10 mouse cellular contexts compared by ENCODE assay signal in genomic region chr12:111514231-111514792, GRCm38 (mm10). TPM values are rescaled to one million over a fixed set of nuclear protein-coding genes. Genes with fewer than 3 reads are reported as not detected.
DNase-seq lines count a peak whose midpoint lies in the region; ATAC-seq and TF ChIP-seq lines count a peak whose summit lies in the region.
"Had no signal": no experiment of that assay in that cellular context is flagged by ENCODE, and none has a peak within 500 bp of the region (broad histone marks: within the 10 kb centered on the region; RNA-seq: fewer than 3 reads in every experiment).

No protein-coding gene starts in this region.

- TF ChIP-seq CTCF in liver, adult 2 months (IDR thresholded peaks at IDR 0.05; ENCODE audit: low read depth, low read length): no peak
- no peak for TF ChIP-seq CTCF in liver, postnatal 0 days (IDR thresholded peaks at IDR 0.05; ENCODE audit: low read depth)

- H3K79me2 ChIP-seq in liver, adult 2 months (ENCODE audit: control insufficient read depth, insufficient read depth, low read length): no peaks in the 10 kb centered on the region

- peak; percentile 96 for DNase-seq in liver, adult 2 months (ENCODE audit: extremely low read depth, low read depth, low spot score)
- no peak for DNase-seq in liver
- peak; percentile 76 for DNase-seq in adrenal gland, postnatal 10 days
- DNase-seq in kidney, adult 11 months: peak; percentile 90
- DNase-seq in liver, postnatal 0 days: no peak
- no peak for DNase-seq in cerebellum, adult 11-12 months
- DNase-seq in heart, adult 18-20 months: no peak
- no peak for DNase-seq in gastrocnemius, postnatal 25 days

- no peak overlapping the region for H3K9ac ChIP-seq in liver, adult 2 months (ENCODE audit: low read depth, low read length)
- peak overlapping the region; percentile 48; the same call in 1 of the 2 replicates for H3K9ac ChIP-seq in liver, postnatal 0 days (replicated peaks)
- H3K9ac ChIP-seq: limb, embryonic 13.5 days had no signal

- no peak for ATAC-seq in liver, postnatal 0 days

- H3K27me3 ChIP-seq in liver, adult 2 months (ENCODE audit: control insufficient read depth, insufficient read depth, low read length): no peaks in the 10 kb centered on the region
- no peaks in the 10 kb centered on the region for H3K27me3 ChIP-seq in liver, postnatal 0 days (ENCODE audit: insufficient read depth, low read length)
- H3K27me3 ChIP-seq: limb, embryonic 13.5 days had no signal

- peak overlapping the region; percentile 32 for H3K27ac ChIP-seq in liver, adult 2 months (replicated peaks; ENCODE audit: insufficient read depth, low read depth, low read length)
- H3K27ac ChIP-seq in liver, postnatal 0 days (ENCODE audit: low read depth): peak overlapping the region; percentile 9; the same call in 1 of the 2 replicates
- H3K27ac ChIP-seq: limb, embryonic 13.5 days had no signal

- 9% methylated on average over 7 of the region's 7 CpGs for WGBS in liver, adult 2 months
- WGBS in liver, postnatal 0 days (ENCODE audit: insufficient replicate concordance): 64% methylated on average over 7 of the region's 7 CpGs

- H3K4me1 ChIP-seq in liver, adult 2 months (ENCODE audit: control insufficient read depth, insufficient read depth, low read length): peaks cover 16% of the 10 kb centered on the region
- peaks cover 28% of the 10 kb centered on the region for H3K4me1 ChIP-seq in liver, postnatal 0 days (ENCODE audit: insufficient read depth)
- H3K4me1 ChIP-seq: limb, embryonic 13.5 days had no signal

- TF ChIP-seq EP300 in liver, postnatal 0 days (IDR thresholded peaks at IDR 0.05; ENCODE audit: low read depth): no peak

- H3K4me3 ChIP-seq in liver, adult 2 months (ENCODE audit: insufficient read depth, low read depth, low read length): no peak overlapping the region
- H3K4me3 ChIP-seq in liver, postnatal 0 days (ENCODE audit: low read depth, low read length): peak overlapping the region; percentile 33
- H3K4me3 ChIP-seq: limb, embryonic 13.5 days had no signal

- peak overlapping the region; percentile 63 for H3K4me2 ChIP-seq in liver, postnatal 0 days (ENCODE audit: low read depth, low read length)
- H3K4me2 ChIP-seq: limb, embryonic 13.5 days had no signal

- 0 out of 2 replicates have a peak, but pooled peaks cover 2% of the 10 kb centered on the region for H3K9me3 ChIP-seq in liver, postnatal 0 days (ENCODE audit: low read length)
- H3K9me3 ChIP-seq: limb, embryonic 13.5 days had no signal

- no peak for TF ChIP-seq POLR2A in liver, adult 2 months (IDR thresholded peaks at IDR 0.05; ENCODE audit: extremely low read depth, insufficient read depth, low read length)

- no peaks in the 10 kb centered on the region for H3K36me3 ChIP-seq in liver, adult 2 months (ENCODE audit: control insufficient read depth, insufficient read depth, low read length)
- H3K36me3 ChIP-seq in liver, postnatal 0 days (replicated peaks; ENCODE audit: insufficient read depth, low read length): no peaks in the 10 kb centered on the region
- H3K36me3 ChIP-seq: limb, embryonic 13.5 days had no signal

RNA-seq across cellular contexts. Expression of gene Eif5, which starts 23.5 kb away (rescaled TPM):
- total RNA-seq in liver, adult 2 months (2014; rRNA removed): 94.2 and 121 TPM in 2 replicates
- polyA plus RNA-seq in liver, adult 2 months (2012; rRNA removed): 93.7 and 96.3 TPM in 2 replicates
- total RNA-seq in adrenal gland, postnatal 10 days (2021): 100 to 1,000 TPM; 300 to 322 TPM
- 520 and 559 TPM in 2 replicates for polyA plus RNA-seq in liver, postnatal 0 days (2015; fragmentation: Nextera tagmentation; extraction: Ambion mirVana)
- 100 to 1,000 TPM; 170 to 186 TPM for total RNA-seq in heart, adult 18-20 months (2021)
- total RNA-seq in gastrocnemius, postnatal 25 days (2021): 100 to 1,000 TPM; 133 to 143 TPM

RNA-seq across cellular contexts. Expression of gene Gm266, which starts 28.7 kb away (rescaled TPM):
- total RNA-seq in liver, adult 2 months (2014; rRNA removed): not detected in 2 replicates
- polyA plus RNA-seq in liver, adult 2 months (2012; rRNA removed): not detected in 2 replicates
- 1 to 10 TPM; 1.0 to 1.1 TPM for total RNA-seq in adrenal gland, postnatal 10 days (2021)
- 0.49 and 0.54 TPM in 2 replicates for polyA plus RNA-seq in liver, postnatal 0 days (2015; fragmentation: Nextera tagmentation; extraction: Ambion mirVana)
- total RNA-seq in heart, adult 18-20 months (2021): not detected
- total RNA-seq in gastrocnemius, postnatal 25 days (2021): under 1 TPM; 0.38 to 0.72 TPM
- total RNA-seq: hematopoietic stem cell, adult 5-6 weeks had no signal

Comparison
In these comparisons a context has a peak if more than half of its experiments do, and no peak if none do; other contexts are left out.
1. DNase-seq: peak in liver, adult 2 months (single experiment), adrenal gland, postnatal 10 days (single experiment) and kidney, adult 11 months (single experiment); none in liver (single experiment), liver, postnatal 0 days (single experiment), cerebellum, adult 11-12 months (single experiment), heart, adult 18-20 months (0 of 2) and gastrocnemius, postnatal 25 days (single experiment).